Comparison of ENCODE assay signal across 9 mouse cellular contexts in genomic region chr8:126876300-126877038, GRCm38 (mm10).
A peak's percentile ranks its signal among the peaks of the same experiment; 100 is the strongest.
DNase-seq lines count a peak whose midpoint lies in the region; ATAC-seq lines count a peak whose summit lies in the region.
"Had no signal": no experiment of that assay in that cellular context is flagged by ENCODE, and none has a peak within 500 bp of the region (broad histone marks: within the 10 kb centered on the region; RNA-seq: fewer than 3 reads in every experiment).

No protein-coding gene starts in this region.

- no peaks in the 10 kb centered on the region for H3K36me3 ChIP-seq in heart, embryonic 10.5 days
- H3K36me3 ChIP-seq in forebrain, embryonic 12.5 days (replicated peaks), result no peaks in the 10 kb centered on the region
- H3K36me3 ChIP-seq: neural tube, embryonic 12.5 days had no signal

- no peaks in the 10 kb centered on the region for H3K9me3 ChIP-seq in heart, embryonic 10.5 days
- H3K9me3 ChIP-seq in forebrain, embryonic 12.5 days, result no peaks in the 10 kb centered on the region

- no peak for ATAC-seq in forebrain, embryonic 12.5 days (ENCODE audit: low FRiP score)

- no peak overlapping the region for H3K9ac ChIP-seq in forebrain, embryonic 12.5 days
- H3K9ac ChIP-seq: neural tube, embryonic 12.5 days had no signal

- no peak overlapping the region for H3K4me2 ChIP-seq in forebrain, embryonic 12.5 days
- H3K4me2 ChIP-seq: neural tube, embryonic 12.5 days had no signal

- 59% methylated on average over 9 of the region's 9 CpGs for WGBS in heart, embryonic 10.5 days
- 72% methylated on average over 9 of the region's 9 CpGs for WGBS in forebrain, embryonic 12.5 days

- no peaks in the 10 kb centered on the region for H3K27me3 ChIP-seq in heart, embryonic 10.5 days (ENCODE audit: insufficient read depth, poor library complexity, severe bottlenecking)
- no peaks in the 10 kb centered on the region for H3K27me3 ChIP-seq in forebrain, embryonic 12.5 days
- H3K27me3 ChIP-seq: neural tube, embryonic 12.5 days had no signal

- no peak for DNase-seq in heart, embryonic 10.5 days (ENCODE audit: low spot score)
- no peak for DNase-seq in heart, postnatal 4 days
- DNase-seq in embryo, embryonic 11 days, result peak; percentile 48
- DNase-seq in kidney, adult 18-20 months, result peak; percentile 76
- peak; percentile 66 for DNase-seq in lung, postnatal 36 days
- no peak for DNase-seq in retina, postnatal 1 day
- DNase-seq in thymus, postnatal 0 days (ENCODE audit: low spot score), result no peak

- H3K4me1 ChIP-seq in heart, embryonic 10.5 days, result peaks cover 30% of the 10 kb centered on the region
- no peaks in the 10 kb centered on the region for H3K4me1 ChIP-seq in forebrain, embryonic 12.5 days
- H3K4me1 ChIP-seq: neural tube, embryonic 12.5 days had no signal

- no peak overlapping the region for H3K4me3 ChIP-seq in heart, embryonic 10.5 days
- no peak overlapping the region for H3K4me3 ChIP-seq in forebrain, embryonic 12.5 days (replicated peaks)
- H3K4me3 ChIP-seq: neural tube, embryonic 12.5 days had no signal

- H3K27ac ChIP-seq in heart, embryonic 10.5 days, result peak overlapping the region; percentile 37
- H3K27ac ChIP-seq in forebrain, embryonic 12.5 days, result no peak overlapping the region
- H3K27ac ChIP-seq: neural tube, embryonic 12.5 days had no signal

Comparison
In these comparisons a context has a peak if more than half of its experiments do, and no peak if none do; other contexts are left out.
1. DNase-seq: peak in embryo, embryonic 11 days (single experiment), kidney, adult 18-20 months (single experiment) and lung, postnatal 36 days (single experiment); none in heart, embryonic 10.5 days (single experiment), heart, postnatal 4 days (single experiment), retina, postnatal 1 day (single experiment) and thymus, postnatal 0 days (single experiment).